Mouse (Mus musculus) left cerebral cortex, adult 8-10 months (tissue): ENCODE data around the gene Pitpnm3. TPM values are rescaled to one million over a fixed set of nuclear protein-coding genes. Genes with fewer than 3 reads are reported as not detected.

ENCODE experiments used
- DNase-seq, 2 experiments: peaks; one replicate each; pipeline ENCODE4 v3.0.0; 2022; ENCODE audit warnings: low spot score in 2 of 2
- total RNA-seq, 4 experiments: library from RNA; stranded (reverse); gene quantifications; 2 replicates each; pipeline ENCODE4 v1.2.4; 2022

The Pitpnm3 gene
- total RNA-seq, 4 experiments from 2014 or later, result 67.0 to 79.6 (median 74.5) TPM

DNA sequence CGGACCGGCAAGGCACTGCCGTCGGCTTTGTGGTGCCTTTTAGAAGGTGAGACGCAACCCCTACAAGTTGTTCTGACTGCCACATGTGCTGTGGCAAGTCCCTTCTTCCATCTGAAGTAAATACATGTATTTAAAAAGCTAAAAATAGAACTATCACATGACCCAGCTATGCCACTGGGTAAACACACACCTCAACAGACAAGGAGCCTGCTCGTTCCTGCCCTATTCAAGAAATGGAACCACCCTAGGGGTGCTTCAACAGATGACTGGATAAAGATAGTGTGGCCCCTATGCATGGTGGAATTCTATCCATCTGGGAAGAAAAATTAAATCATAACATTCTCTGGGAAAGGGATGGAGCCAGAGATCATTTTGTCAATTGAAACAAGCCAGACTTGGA lies 112.8 kb downstream of the Pitpnm3 start:
- DNase-seq, result no peak

DNA sequence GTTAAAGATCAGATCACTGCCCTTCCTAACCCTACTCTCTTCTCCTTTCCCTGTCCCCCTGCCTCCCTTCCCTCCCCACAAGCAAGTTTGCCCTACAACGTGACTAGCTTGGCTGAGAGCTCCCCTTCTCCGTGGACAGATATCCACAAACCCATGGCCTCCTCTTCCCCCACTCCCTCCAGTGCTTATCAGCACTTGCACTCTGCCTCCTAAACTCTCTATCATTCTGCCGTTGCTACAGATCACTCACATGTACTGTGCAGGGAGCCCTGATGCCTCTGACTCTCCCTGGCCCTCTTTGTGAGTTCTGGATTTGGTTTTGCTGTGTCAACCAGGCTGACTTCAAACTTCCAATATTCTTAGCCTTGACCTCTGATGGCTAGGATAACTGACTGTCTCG lies 114.6 kb downstream of the Pitpnm3 start:
- no peak for DNase-seq

DNA sequence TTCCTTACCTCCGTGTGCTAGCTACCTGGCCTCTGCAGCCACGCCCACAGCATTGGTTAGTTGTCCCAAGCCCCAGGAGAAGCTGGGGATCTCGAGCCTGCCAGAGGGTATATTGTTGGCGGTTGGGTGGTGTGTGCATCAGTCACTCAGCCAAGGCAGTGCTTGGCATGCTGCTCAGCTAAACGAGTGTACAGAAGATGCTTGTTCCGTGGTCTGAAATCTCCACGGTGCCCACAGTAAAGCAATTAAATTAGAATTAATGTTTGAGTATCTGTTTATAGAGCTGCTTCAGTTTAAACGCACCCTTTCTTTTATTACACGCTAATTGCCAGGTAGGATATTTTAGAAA lies 118.4 kb downstream of the Pitpnm3 start:
- no peak for DNase-seq

DNA sequence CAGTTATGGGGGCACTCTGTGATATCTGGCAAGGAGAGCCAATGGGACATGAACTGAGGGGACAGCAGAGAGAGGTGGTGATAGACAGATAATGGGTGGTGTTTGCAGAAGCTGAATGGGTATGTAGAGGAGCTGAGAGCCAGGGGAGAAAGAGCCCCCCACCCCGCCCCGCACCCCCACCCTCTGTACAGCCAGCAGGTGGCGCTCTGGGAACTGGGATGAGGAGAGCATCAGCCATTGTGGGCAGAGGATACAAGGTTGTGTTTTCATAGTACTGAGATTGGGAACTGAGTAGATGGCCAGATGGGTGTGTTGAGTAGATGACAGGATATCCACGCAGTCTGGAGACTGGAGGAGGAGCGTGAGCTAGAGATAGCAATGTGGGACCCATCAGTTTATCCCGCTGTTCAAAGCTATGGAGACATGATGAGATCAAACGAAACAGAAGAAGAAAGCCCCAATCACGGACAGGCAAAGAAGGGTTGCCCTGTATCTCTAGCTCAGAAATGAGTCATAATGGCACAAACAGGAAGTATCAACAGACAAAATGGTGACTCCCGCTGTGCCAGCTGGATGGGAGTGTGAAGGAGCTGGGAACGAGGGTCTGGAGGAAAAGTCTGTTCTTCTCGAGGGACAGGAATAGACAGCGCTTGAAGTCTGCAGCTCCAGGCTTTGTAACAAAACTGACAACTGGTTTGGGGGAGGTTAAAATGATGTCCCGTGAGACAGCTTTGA lies 118.9 kb downstream of the Pitpnm3 start:
- DNase-seq, result no peak

DNA sequence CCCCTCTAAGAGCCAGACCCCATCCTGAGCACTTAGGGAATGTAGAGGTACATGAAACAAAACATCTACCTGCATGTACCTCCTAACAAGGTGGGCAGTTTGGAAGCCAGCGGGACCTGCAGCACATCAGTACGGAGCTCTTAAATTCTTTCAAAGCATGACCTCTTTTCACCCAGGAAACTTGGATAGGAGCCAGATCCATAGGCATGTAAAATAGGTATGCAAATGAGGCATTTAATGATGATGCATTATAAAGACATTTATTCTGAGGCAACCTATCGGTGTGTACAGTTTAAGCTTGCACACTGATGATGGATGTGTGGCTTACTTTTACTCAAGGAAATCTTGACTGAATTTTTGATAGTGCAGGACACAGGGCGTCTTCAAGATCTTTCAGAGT lies 120.9 kb downstream of the Pitpnm3 start:
- no peak for DNase-seq

DNA sequence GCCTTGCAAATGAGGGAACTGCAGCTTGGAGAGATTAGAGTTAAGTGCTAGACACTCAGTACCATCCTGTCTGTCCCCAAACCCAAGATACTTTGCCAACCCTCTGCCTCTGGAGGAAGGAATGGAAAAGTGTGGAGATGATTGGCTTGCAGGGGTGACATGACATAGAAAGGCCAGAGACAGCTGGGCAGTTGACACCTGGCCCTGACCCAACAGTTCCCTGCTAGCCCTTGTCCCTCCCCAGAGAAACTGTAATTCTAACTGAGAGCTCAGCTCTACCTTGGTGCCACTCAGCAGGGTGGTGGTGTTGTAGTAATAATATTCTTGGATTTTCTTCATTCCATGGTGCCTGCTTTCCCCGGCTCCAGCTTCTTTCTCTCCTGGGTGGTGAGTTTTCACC lies 123.6 kb downstream of the Pitpnm3 start:
- no peak for DNase-seq

DNA sequence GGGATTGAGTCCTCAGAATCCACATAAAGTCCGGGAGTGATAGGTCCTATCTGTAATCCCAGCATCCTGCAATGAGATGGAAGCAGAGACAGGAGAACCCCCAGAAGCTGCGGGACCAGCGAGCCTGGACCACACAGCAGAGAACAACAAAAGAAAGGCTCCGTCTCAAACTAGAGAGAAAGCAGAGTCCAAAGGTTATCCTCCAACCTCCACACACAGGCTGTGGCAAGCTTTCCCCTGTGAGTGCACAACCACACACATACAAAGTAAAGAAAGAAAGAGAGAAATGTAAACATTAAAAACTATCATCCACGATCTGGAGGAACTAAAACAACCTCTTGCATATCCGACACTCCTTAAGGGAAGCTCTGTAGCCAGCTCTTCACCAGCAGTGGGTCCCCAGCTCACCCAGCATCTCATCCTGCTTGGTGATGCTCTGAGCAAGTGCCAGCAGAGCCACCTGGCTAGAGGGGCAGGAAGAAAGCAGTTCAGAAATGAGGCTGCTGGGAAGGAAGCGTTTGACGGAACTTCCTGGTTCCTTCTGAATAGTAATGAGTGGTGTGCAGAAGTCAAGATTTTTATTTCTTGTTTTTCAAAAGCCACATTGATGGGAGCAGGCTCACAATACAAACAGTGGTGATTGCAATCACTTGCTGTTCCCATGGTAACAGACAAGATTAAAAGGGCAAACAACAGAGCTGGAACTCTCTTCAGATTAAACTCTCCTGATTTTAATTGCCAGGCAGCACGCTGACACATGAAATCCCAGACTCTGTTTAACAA lies 124.4 kb downstream of the Pitpnm3 start:
- no peak for DNase-seq

DNA sequence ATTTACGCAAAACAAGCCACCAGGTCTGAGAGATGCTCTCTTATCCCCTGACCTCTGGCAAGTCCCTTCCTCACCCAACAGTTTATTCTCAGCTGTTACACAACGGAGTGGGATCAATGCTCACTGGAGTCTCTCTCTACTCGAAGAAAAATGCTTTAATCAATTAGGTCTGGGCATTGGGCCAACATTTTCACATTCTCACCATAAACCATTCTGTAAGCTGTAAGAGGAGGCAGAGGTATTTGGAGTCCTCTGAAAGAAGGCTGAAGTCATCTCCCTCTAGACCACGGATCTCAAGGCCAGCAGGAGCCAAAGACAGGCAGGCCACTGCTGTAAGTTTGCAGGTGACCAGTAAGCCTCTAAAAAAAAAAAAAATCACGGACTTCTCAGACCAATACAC lies 125.2 kb downstream of the Pitpnm3 start:
- DNase-seq, result no peak

DNA sequence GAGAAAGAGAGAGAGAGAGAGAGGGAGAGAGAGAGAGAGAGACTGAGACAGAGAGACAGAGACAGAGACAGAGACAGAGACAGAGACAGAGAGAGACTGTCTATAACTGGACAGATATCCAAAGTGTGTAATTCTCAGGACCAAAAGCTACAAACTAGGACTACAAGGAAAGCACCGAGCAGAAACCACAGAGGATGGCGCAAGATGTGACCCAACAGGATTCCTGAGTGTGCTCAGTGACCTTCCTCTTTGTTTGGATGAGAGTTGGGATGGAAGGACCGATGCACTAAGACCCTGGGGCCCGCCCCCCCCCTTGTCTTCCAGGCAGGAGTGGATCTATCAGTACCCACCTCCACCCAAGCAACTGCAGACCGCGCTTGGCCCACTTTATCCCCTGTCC lies 130.0 kb downstream of the Pitpnm3 start:
- DNase-seq, result no peak

DNA sequence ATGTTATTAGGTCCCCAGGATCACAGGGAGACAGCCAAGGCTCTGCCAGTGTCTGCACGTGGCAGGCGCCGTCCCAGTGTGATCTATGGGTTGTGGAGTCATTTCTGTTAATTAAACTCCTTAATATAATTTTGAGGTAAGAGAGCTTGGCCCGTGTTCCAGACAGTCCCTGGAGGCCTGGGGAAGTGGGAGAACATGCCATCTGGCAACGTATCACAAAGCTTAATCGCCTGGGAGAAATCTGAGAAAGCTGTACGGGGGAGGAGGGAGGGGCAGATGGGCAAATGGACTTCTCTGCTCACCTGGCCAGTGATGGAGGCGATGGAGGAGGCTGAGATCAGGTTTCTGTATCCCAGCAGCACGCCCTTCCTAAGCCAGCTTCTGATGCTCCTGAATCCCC lies 132.4 kb downstream of the Pitpnm3 start:
- no peak for DNase-seq

DNA sequence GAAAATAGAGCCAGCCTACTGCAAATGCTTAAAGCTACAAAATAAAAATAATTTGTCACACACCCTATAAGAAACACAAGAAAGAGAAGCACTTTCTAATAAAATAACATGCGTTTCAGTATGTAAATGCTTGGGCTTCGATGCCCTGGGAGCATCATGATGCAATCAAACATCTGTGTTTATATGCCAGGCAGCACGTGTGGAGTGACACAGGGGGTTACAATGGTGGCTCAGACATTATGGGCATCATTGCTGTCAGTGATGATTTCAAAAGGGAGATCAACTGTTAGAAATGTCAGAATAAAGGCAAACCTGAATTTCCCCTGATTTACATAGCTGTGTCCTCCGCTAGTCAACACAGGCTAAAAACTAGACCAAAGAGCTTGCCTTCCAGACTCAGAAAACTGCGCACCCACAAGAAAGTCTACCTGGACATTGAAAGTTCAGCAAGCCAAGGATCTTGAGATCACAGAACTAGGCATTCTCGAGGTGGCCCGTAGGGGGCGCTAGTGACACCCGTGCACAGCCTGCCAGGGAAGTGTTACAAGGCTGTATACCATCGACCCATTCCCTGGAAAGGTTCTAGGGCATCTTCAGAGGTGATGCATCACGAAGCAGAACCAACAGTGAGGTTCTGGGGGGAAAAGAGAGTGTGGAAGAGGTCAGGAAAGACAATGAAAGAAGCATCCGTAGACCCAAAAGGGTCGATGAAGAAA lies 133.3 kb downstream of the Pitpnm3 start:
- no peak for DNase-seq

DNA sequence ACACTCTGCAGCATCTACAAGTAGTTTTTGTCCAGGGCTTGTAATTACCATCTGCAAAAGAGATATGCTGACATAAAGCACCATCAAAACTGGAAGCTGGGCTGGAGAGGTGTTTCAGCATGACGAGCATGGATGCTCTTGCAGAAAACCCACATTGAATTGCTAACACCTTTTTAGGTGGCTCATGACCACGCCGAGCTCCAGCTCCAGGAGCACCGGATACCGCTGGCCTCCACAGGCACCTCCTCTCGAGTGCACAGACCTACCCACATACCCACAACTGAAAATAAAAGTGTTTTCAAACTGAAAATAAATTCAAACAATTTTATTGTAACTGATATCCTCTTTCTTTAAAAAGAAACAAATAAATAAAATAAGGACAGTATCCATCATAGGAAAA lies 135.4 kb downstream of the Pitpnm3 start:
- DNase-seq, result no peak

Other genes with a start within 250 kb of the Pitpnm3 start
- gene Aipl1, start 98.3 kb downstream of the Pitpnm3 start, total RNA-seq, result under 1 TPM in 1 of 4 experiments, not detected in 3; 0.14 TPM
- 1 to 10 TPM in 2 of 4 experiments, under 1 TPM in 2; 0.23 to 2.0 (median 0.98) TPM for gene Pimreg, start 93.7 kb downstream of the Pitpnm3 start, total RNA-seq
- 10 to 100 TPM in 2 of 4 experiments, 1 to 10 TPM in 2; 8.3 to 12.7 (median 10.1) TPM for gene Gm43951, start 71.1 kb upstream of the Pitpnm3 start, total RNA-seq
- gene 4933427D14Rik, start 71.7 kb upstream of the Pitpnm3 start, total RNA-seq, result 10 to 100 TPM; 23.7 to 35.2 (median 28.0) TPM
- 10 to 100 TPM; 24.9 to 37.3 (median 30.2) TPM for gene Txndc17, start 71.8 kb upstream of the Pitpnm3 start, total RNA-seq
- 10 to 100 TPM; 14.4 to 17.8 (median 15.2) TPM for gene Med31, start 79.8 kb upstream of the Pitpnm3 start, total RNA-seq
- gene Slc13a5, start 131.4 kb upstream of the Pitpnm3 start, total RNA-seq, result 10 to 100 TPM; 15.6 to 18.8 (median 17.2) TPM
- gene Xaf1, start 165.9 kb upstream of the Pitpnm3 start, total RNA-seq, result 10 to 100 TPM in 2 of 4 experiments, 1 to 10 TPM in 2; 5.6 to 11.8 (median 10.1) TPM
- gene Fbxo39, start 178.7 kb upstream of the Pitpnm3 start, total RNA-seq, result not detected
- gene Tekt1, start 226.7 kb upstream of the Pitpnm3 start, total RNA-seq, result 1 to 10 TPM; 1.3 to 3.5 (median 2.5) TPM